Mouse (Mus musculus): ENCODE measurements around the gene Chmp1a. TPM values are rescaled to one million over a fixed set of nuclear protein-coding genes. Genes with fewer than 3 reads are reported as not detected.
"Not testable (repeated sequence)": the region's sequence is repeated elsewhere in the genome, so short reads cannot be mapped to it uniquely, and the experiment has no call there.

The Chmp1a gene
- total RNA-seq, 2 experiments from 2014 or later = 34.0 to 44.4 TPM

- no peak for ATAC-seq (replicated peaks; ENCODE audit: low FRiP score, low TSS enrichment, poor library complexity, severe bottlenecking)
Observed at GRCm38 (mm10) chr8:123233760-123234159, 21.2 kb upstream of the Chmp1a start.

DNA sequence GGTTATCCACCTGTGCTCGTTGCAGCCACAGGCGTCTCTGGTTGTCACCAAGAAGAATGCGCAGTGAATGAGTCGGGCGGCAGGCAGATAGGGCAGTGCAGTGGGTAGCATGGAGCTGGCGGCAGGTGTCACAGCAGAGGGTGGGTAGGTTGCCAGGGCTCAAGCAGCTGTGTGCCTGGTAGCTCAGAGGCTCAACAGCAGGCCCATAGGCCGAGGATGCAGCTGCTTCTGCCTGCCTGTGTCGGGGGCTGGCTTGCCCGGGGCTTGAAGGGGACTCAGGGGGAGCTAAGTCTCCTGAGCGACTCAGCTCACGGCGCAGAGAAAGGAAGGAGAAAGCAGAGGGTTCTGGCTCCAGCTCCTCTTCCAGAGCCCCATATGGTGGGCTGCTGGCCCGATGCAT lies 20.7 kb upstream of the Chmp1a start:
- ATAC-seq (replicated peaks; ENCODE audit: low FRiP score, low TSS enrichment, poor library complexity, severe bottlenecking) = no peak

DNA sequence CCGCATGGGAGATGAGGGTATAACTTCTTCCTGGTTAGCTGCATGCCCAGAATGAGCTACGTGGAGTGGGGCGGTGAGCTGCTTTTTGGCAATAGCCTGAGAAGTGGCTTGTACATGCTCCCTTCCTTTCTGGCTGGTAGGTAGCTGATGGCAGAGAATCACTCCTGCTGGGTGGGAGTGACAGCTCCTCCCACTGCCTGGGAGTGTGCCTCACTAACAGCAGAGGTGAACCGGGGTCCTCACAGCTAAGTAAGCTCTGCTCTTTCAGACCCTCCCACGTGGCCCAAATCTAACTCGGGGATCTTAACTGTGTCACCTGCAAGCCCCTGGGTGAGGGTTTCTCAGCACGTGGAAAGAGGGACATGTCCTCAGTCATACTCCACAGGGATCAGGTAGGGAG lies 20.0 kb upstream of the Chmp1a start:
- ATAC-seq (replicated peaks; ENCODE audit: low FRiP score, low TSS enrichment, poor library complexity, severe bottlenecking) = no peak

DNA sequence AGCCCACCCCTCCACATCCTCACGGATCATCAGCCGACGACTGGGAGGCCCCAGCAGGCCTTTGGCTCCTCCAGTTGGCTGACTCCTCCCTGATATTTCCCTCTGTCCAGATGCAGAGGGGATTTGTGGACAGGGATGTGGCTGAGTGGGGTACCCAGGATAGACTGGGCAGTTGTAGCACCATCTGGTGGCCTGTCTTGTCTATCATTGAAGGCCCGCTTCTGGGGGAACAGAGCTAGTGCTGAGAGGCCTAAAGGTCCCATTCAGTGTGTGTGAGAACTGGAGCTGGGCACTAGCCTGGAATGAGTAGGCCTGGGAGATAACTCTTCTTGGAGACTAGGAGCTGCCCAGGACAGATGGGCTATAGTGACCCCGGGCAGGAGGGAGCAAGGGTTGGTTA lies 19.2 kb upstream of the Chmp1a start:
- ATAC-seq (replicated peaks; ENCODE audit: low FRiP score, low TSS enrichment, poor library complexity, severe bottlenecking) = no peak

DNA sequence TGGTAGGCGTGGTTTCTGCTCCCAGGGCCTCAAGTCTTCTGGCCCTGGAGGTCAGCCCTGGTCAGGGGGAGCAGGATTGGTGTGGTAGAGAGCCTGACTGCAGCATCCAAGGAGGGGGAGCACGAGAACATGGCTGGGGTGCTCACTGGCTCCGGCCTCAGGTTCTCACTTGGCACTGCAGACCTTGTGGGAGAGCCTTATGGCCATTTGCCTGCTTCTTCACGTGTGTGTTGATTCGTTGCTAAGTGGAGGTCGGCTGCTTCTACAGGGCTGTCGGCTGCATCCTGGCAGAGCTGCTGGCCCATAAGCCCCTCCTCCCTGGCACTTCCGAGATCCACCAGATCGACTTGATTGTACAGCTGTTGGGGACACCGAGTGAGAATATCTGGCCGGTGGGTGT lies 17.8 kb upstream of the Chmp1a start:
- ATAC-seq (replicated peaks; ENCODE audit: low FRiP score, low TSS enrichment, poor library complexity, severe bottlenecking) = not testable (repeated sequence)

DNA sequence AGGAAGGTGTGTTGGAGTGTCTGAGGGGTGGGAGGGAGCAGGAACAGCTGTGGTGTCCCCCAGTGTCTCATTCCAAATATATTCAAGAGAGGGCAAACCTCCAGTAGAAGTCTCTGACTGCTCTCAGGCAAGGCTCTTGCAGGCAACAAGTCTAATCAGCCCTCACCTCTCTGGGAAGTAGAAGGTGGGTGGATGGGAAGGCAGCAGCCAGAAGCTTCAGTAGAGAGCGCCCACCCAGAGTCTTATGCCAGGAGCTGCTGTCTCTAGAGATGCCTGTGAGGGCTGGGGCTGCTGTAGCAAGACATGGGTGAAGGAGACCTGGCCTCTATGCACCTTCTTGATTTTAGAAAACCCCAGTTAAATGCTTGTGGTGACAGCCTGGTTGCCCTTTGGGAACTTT lies 15.9 kb upstream of the Chmp1a start:
- no peak for ATAC-seq (replicated peaks; ENCODE audit: low FRiP score, low TSS enrichment, poor library complexity, severe bottlenecking)

GRCm38 (mm10) chr8:123224278-123225266 lies 12.0 kb upstream of the Chmp1a start, which contains the start of gene Cdk10:
Cdk10 (plus strand) TSS chr8:123224842.
- peak; percentile 91 for ATAC-seq (replicated peaks; ENCODE audit: low FRiP score, low TSS enrichment, poor library complexity, severe bottlenecking)

GRCm38 (mm10) chr8:123220917-123221316 lies 8.4 kb upstream of the Chmp1a start:
- no peak for ATAC-seq (replicated peaks; ENCODE audit: low FRiP score, low TSS enrichment, poor library complexity, severe bottlenecking)

DNA sequence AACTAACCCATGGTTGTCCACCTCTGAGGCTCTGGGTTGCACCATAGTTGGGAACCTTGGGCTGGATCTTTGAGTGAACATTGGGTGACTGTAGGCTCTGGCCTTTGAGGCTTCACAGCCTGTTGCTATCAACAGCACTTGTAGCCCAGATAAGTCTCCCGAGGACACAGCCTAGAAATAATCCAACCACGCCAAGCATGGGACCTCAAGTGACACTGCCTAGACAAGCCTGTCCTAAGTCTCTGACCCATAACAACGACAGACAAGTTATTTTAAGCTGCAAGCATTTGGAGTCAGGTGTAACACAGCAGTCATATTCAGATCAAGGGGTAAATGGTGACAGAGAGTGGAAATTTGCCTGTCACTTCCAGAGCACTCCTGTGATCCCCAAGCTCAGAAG lies 2.9 kb upstream of the Chmp1a start:
- no peak for ATAC-seq (replicated peaks; ENCODE audit: low FRiP score, low TSS enrichment, poor library complexity, severe bottlenecking)

DNA sequence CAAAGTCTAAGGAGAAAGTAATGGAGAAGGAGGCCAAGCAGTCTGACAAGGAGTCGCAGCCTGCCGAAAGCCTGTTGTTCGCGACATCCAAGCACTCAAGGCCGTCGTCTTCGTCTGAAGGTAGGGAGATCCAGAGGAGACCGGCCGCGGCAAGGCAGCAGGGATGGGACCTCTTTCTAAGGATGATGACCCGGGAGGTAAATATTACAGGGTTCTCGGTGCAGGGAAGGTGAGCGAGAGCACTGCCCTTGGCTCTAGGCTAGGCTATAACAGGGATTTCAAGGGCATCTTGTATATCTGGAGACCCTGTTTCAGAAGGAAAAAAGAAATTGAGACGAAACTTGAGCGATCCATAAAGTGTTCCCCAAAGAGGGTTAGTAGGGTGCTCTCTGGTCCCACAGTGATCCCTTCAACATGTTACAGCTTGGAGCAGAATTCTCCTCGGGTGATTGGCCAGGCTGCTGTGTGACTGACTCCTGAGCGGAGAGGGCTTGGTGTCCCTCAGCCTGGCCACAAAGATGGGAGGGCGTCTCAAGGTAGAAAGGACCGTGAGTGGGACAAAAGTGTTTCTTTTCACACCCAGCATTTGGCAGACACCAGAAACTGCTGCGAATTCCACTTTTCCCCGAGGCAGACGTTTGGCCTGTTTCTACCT lies 682 bp upstream of the Chmp1a start:
- 0 out of 2 replicates have a peak, but pooled peaks have one; percentile 8 for ATAC-seq (replicated peaks; ENCODE audit: low FRiP score, low TSS enrichment, poor library complexity, severe bottlenecking)

DNA sequence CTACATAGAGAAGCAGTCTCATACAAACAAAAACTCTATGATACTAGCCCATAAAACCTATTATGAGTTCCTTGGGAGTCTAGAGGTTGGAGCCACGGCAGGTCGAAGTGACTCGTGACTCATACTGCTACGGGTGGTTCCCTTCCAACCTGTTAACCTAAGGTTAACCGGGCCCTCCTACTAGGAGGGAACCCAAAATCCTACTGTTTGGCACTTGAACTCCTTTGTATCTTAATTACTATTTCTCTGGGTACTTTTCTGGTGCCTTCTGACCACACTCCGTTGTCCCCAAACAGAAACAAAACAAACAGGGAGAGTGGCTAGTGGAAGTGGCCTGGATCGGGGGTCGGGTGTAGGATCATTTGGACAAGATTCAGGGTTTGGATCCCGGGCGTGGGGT lies 687 bp downstream of the Chmp1a start:
- no peak for ATAC-seq (replicated peaks; ENCODE audit: low FRiP score, low TSS enrichment, poor library complexity, severe bottlenecking)

- no peak for ATAC-seq (replicated peaks; ENCODE audit: low FRiP score, low TSS enrichment, poor library complexity, severe bottlenecking)
Observed at GRCm38 (mm10) chr8:123203571-123203970, 9.0 kb downstream of the Chmp1a start.

DNA sequence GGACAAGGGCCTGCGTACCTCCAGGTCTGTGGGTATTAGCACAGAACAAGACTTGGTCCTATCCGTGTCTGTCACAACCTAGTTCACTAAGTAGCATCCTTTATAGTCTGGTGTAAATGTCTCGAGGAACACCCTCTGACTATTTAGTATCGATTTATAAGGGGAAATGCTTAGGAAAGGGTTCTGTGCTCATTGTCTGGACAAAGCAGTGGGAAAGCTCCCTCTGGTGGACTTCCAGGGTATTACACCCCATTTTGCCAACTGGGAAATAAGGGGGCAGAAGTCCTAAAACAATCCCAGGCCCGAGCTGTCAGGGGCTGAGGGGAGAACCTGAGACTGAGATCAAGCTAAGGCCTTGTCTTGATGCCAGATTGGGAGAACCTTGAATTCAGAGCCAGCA lies 10.3 kb downstream of the Chmp1a start:
- peak; percentile 51; the same call in 1 of the 2 replicates for ATAC-seq (replicated peaks; ENCODE audit: low FRiP score, low TSS enrichment, poor library complexity, severe bottlenecking)

- ATAC-seq (replicated peaks; ENCODE audit: low FRiP score, low TSS enrichment, poor library complexity, severe bottlenecking) = no peak
Observed at GRCm38 (mm10) chr8:123199864-123200263, 12.7 kb downstream of the Chmp1a start.

- ATAC-seq (replicated peaks; ENCODE audit: low FRiP score, low TSS enrichment, poor library complexity, severe bottlenecking) = peak; percentile 59; the same call in 1 of the 2 replicates
Observed at GRCm38 (mm10) chr8:123197016-123197415, 15.5 kb downstream of the Chmp1a start.

GRCm38 (mm10) chr8:123193771-123194170 lies 18.8 kb downstream of the Chmp1a start:
- no peak for ATAC-seq (replicated peaks; ENCODE audit: low FRiP score, low TSS enrichment, poor library complexity, severe bottlenecking)

DNA sequence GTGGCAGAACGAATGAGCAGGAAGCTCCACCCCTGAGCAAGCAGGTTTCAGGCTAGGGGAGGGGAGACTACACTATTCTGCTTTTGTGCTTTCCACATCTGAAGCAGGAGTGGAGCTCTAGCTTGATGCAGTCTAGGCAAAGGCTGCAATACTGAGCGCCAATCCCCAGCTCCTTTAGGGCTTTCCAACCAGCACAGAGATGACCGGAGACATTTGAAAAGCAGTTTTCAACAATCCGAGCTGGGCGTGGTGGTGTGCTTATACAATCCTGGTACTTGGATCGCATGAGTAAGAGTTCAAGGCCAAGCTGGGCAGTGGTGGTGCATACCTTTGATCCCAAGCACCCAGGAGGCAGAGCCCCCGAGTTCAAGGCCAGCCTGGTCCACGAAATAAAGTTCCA lies 20.7 kb downstream of the Chmp1a start:
- no peak for ATAC-seq (replicated peaks; ENCODE audit: low FRiP score, low TSS enrichment, poor library complexity, severe bottlenecking)

DNA sequence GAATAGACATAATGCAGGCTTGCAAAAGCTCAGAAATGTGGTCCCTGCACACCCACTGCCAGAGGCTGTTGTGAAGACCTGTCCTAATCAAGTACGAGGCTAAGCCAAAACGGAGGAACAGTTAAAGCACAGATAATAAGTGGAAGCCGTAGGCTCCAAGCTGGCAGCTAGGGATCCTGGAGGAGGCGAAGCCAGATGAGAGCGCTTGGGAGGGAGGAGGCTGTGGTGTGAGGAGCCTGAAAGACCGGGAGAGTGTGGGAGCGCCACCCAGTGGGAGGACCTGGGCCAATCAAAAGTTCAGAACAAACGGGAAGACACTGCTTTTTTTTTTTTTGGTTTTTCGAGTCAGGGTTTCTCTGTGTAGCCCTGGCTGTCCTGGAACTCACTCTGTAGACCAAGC lies 21.9 kb downstream of the Chmp1a start:
- peak; percentile 68; the same call in 1 of the 2 replicates for ATAC-seq (replicated peaks; ENCODE audit: low FRiP score, low TSS enrichment, poor library complexity, severe bottlenecking)

DNA sequence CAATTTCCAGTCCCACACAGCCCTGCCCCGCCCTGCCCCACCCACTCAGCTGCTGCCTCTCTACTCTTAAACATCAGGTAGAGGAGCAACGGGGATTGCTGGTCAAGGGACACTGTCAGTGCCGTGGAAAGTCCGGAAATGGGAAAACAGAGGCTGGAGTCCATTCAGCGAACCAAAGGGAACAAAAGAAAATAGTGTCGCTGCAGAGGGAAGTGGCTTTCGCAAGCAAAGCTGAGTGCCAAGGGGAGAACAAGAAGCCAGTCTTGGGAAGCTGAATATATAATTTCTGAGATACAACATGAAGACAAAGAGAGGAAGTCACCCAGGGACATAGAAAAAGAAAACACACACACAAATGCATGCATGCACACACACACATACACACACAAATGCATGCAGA lies 23.7 kb downstream of the Chmp1a start:
- ATAC-seq (replicated peaks; ENCODE audit: low FRiP score, low TSS enrichment, poor library complexity, severe bottlenecking) = no peak

GRCm38 (mm10) chr8:123188006-123188405 lies 24.6 kb downstream of the Chmp1a start:
- no peak for ATAC-seq (replicated peaks; ENCODE audit: low FRiP score, low TSS enrichment, poor library complexity, severe bottlenecking)
